8 mouse cellular contexts compared by ENCODE assay signal in the genomic region with DNA sequence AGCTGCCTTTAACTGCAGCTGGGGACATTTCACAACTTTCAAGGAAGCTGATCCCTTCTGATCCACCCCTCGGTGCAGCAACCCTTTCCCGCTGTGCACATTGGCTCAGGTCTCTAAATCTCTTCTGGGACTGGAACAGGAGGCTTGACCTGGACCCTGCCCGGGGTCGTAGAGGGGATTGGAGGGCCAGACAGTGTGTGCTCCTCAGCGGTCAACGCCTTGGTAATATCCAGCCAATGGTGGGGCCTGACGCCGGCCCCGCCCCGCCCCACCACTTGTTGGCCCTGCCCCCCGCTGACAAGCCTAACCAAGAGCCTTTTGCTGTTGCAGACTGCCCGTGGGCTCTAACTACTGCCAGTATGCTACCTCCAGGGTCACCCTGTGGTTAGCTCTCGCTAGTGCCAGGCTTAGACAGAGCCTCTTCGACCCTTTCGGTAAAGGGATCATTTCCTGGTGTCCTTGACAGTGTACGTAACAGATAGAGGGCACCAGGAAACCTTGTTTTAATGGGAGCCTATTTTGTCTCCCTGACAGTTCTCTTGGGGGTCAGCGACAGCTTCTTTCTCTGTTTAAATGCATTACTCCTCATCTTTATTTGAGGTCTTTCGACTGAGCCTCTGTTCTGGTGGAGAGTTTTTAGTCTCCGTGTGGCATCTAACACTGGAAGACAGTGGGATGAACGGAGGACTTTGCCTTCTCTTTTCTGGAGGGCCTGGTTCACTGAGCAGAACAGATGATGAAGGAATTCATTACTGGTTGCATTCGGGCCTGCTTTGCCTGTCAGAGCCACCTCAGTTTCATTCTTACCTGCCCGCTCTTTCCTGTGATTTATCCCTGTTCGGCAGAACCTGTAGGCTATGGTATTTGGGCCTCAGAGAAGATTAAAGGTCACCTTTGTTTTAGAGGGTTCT. TPM values are rescaled to one million over a fixed set of nuclear protein-coding genes. Genes with fewer than 3 reads are reported as not detected.
A peak's percentile ranks its signal among the peaks of the same experiment; 100 is the strongest.
DNase-seq lines count a peak whose midpoint lies in the region; ATAC-seq lines count a peak whose summit lies in the region.

No protein-coding gene starts in this region.

- no peaks in the 10 kb centered on the region for H3K36me3 ChIP-seq in hindbrain, embryonic 16.5 days (ENCODE audit: control insufficient read depth, insufficient read depth, low read length)
- H3K36me3 ChIP-seq in liver, embryonic 11.5 days (ENCODE audit: control insufficient read depth, insufficient read depth, low read length) = peaks cover 35% of the 10 kb centered on the region
- H3K36me3 ChIP-seq in neural tube, embryonic 12.5 days = no peaks in the 10 kb centered on the region

- peak; percentile 75 to 86 for DNase-seq in adrenal gland, postnatal 36 days
- peak; percentile 86 for DNase-seq in gastrocnemius, postnatal 14 days
- peak; percentile 61 for DNase-seq in liver, embryonic 11.5 days (ENCODE audit: low spot score)
- no peak for DNase-seq in right cerebral cortex, postnatal 14 days
- no peak for DNase-seq in frontal cortex, postnatal 14 days (ENCODE audit: low spot score in 2 of 2)
- no peak for DNase-seq in layer of hippocampus, postnatal 14 days (ENCODE audit: low spot score in 2 of 2)

- intact Hi-C loops in gastrocnemius, postnatal 14 days (cut with DNase I; ENCODE audit: low total_unique reads) = loop anchor here (2.0 kb wide), 1 partner anchor 17 kb away; no protein-coding TSS in a partner anchor

- H3K27ac ChIP-seq in hindbrain, embryonic 16.5 days (ENCODE audit: low read depth, low read length) = no peak overlapping the region
- H3K27ac ChIP-seq in liver, embryonic 11.5 days (ENCODE audit: low read depth, low read length) = 0 out of 2 replicates have a peak overlapping the region, but pooled peaks have one; percentile 64
- no peak overlapping the region for H3K27ac ChIP-seq in neural tube, embryonic 12.5 days

- no peaks in the 10 kb centered on the region for H3K9me3 ChIP-seq in hindbrain, embryonic 16.5 days (ENCODE audit: control insufficient read depth, low read length)
- H3K9me3 ChIP-seq in liver, embryonic 11.5 days (ENCODE audit: control insufficient read depth, low read length) = no peaks in the 10 kb centered on the region
- no peaks in the 10 kb centered on the region for H3K9me3 ChIP-seq in neural tube, embryonic 12.5 days

- peak; percentile 64 for ATAC-seq in hindbrain, embryonic 16.5 days
- peak; percentile 77 for ATAC-seq in liver, embryonic 11.5 days (replicated peaks; ENCODE audit: low FRiP score)
- peak; percentile 48; the same call in 1 of the 2 replicates for ATAC-seq in neural tube, embryonic 12.5 days (ENCODE audit: low FRiP score, low read depth)

- no peaks in the 10 kb centered on the region for H3K27me3 ChIP-seq in hindbrain, embryonic 16.5 days (replicated peaks; ENCODE audit: control insufficient read depth, insufficient read depth, low read length)
- H3K27me3 ChIP-seq in liver, embryonic 11.5 days (replicated peaks; ENCODE audit: control insufficient read depth, insufficient read depth, low read length) = no peaks in the 10 kb centered on the region
- H3K27me3 ChIP-seq in neural tube, embryonic 12.5 days (replicated peaks) = no peaks in the 10 kb centered on the region

- no peak overlapping the region for H3K4me3 ChIP-seq in hindbrain, embryonic 16.5 days (ENCODE audit: low read length)
- H3K4me3 ChIP-seq in liver, embryonic 11.5 days (ENCODE audit: low read depth, low read length) = no peak overlapping the region
- H3K4me3 ChIP-seq in neural tube, embryonic 12.5 days = no peak overlapping the region

- WGBS in hindbrain, embryonic 16.5 days = 33% methylated on average over 22 of the region's 23 CpGs
- 47% methylated on average over 23 of the region's 23 CpGs for WGBS in liver, embryonic 11.5 days
- WGBS in neural tube, embryonic 12.5 days = 29% methylated on average over 23 of the region's 23 CpGs

- H3K4me2 ChIP-seq in hindbrain, embryonic 16.5 days (ENCODE audit: low read length) = peak overlapping the region; percentile 25
- no peak overlapping the region for H3K4me2 ChIP-seq in liver, embryonic 11.5 days
- peak overlapping the region; percentile 36 for H3K4me2 ChIP-seq in neural tube, embryonic 12.5 days (replicated peaks)

- H3K9ac ChIP-seq in hindbrain, embryonic 16.5 days (ENCODE audit: low read depth, low read length) = no peak overlapping the region
- H3K9ac ChIP-seq in liver, embryonic 11.5 days (ENCODE audit: low read depth, low read length) = 0 out of 2 replicates have a peak overlapping the region, but pooled peaks have one; percentile 5
- no peak overlapping the region for H3K9ac ChIP-seq in neural tube, embryonic 12.5 days

- peaks cover 2% of the 10 kb centered on the region; the same call in 1 of the 2 replicates for H3K4me1 ChIP-seq in hindbrain, embryonic 16.5 days (ENCODE audit: control insufficient read depth, insufficient read depth, low read depth, low read length)
- peaks cover 2% of the 10 kb centered on the region; the same call in 1 of the 2 replicates for H3K4me1 ChIP-seq in liver, embryonic 11.5 days (replicated peaks; ENCODE audit: control insufficient read depth, insufficient read depth, low read length)
- H3K4me1 ChIP-seq in neural tube, embryonic 12.5 days = peaks cover 7% of the 10 kb centered on the region; the same call in 1 of the 2 replicates

RNA-seq across cellular contexts. Expression of a gene that starts 12.7 kb away (rescaled TPM):
- total RNA-seq in adrenal gland, postnatal 36 days (2021) = 1 to 10 TPM; 6.6 to 7.5 TPM
- total RNA-seq in gastrocnemius, postnatal 14 days (2021) = 10 to 100 TPM in 1 of 2 experiments, 1 to 10 TPM in 1; 6.2 to 16.1 TPM
- 1.5 and 1.6 TPM in 2 replicates for polyA plus RNA-seq in hindbrain, embryonic 16.5 days (2015; fragmentation: Nextera tagmentation; extraction: Ambion mirVana)
- polyA plus RNA-seq in liver, embryonic 11.5 days (2014; fragmentation: Nextera tagmentation; extraction: Ambion mirVana) = 83.2 and 101 TPM in 2 replicates
- 8.4 and 10.2 TPM in 2 replicates for polyA plus RNA-seq in neural tube, embryonic 12.5 days (2016; fragmentation: Nextera tagmentation; extraction: Ambion mirVana)
- under 1 TPM; 0.33 to 0.37 TPM for total RNA-seq in layer of hippocampus, postnatal 14 days (2021)

RNA-seq across cellular contexts. Expression of a gene that starts 24.6 kb away (rescaled TPM):
- 10 to 100 TPM; 46.2 to 51.4 TPM for total RNA-seq in adrenal gland, postnatal 36 days (2021)
- total RNA-seq in gastrocnemius, postnatal 14 days (2021) = 10 to 100 TPM; 45.7 to 46.0 TPM
- 76.5 and 83.2 TPM in 2 replicates for polyA plus RNA-seq in hindbrain, embryonic 16.5 days (2015; fragmentation: Nextera tagmentation; extraction: Ambion mirVana)
- polyA plus RNA-seq in liver, embryonic 11.5 days (2014; fragmentation: Nextera tagmentation; extraction: Ambion mirVana) = 84.3 and 84.5 TPM in 2 replicates
- 37.6 and 39.4 TPM in 2 replicates for polyA plus RNA-seq in neural tube, embryonic 12.5 days (2016; fragmentation: Nextera tagmentation; extraction: Ambion mirVana)
- total RNA-seq in layer of hippocampus, postnatal 14 days (2021) = 10 to 100 TPM; 59.1 to 59.8 TPM

RNA-seq across cellular contexts. Expression of a gene that starts 28.9 kb away (rescaled TPM):
- total RNA-seq in adrenal gland, postnatal 36 days (2021) = not detected
- 100 to 1,000 TPM in 1 of 2 experiments, 10 to 100 TPM in 1; 95.9 to 120 TPM for total RNA-seq in gastrocnemius, postnatal 14 days (2021)
- not detected in 2 replicates for polyA plus RNA-seq in hindbrain, embryonic 16.5 days (2015; fragmentation: Nextera tagmentation; extraction: Ambion mirVana)
- 0.25 TPM in 1 of 2 replicates, not detected in the other for polyA plus RNA-seq in liver, embryonic 11.5 days (2014; fragmentation: Nextera tagmentation; extraction: Ambion mirVana)
- not detected in 2 replicates for polyA plus RNA-seq in neural tube, embryonic 12.5 days (2016; fragmentation: Nextera tagmentation; extraction: Ambion mirVana)
- total RNA-seq in layer of hippocampus, postnatal 14 days (2021) = not detected

RNA-seq across cellular contexts. Expression of a gene that starts 35.1 kb away (rescaled TPM):
- 1 to 10 TPM in 1 of 2 experiments, under 1 TPM in 1; 0.79 to 2.4 TPM for total RNA-seq in adrenal gland, postnatal 36 days (2021)
- under 1 TPM; 0.55 to 0.64 TPM for total RNA-seq in gastrocnemius, postnatal 14 days (2021)
- polyA plus RNA-seq in hindbrain, embryonic 16.5 days (2015; fragmentation: Nextera tagmentation; extraction: Ambion mirVana) = 3.0 and 4.5 TPM in 2 replicates
- polyA plus RNA-seq in liver, embryonic 11.5 days (2014; fragmentation: Nextera tagmentation; extraction: Ambion mirVana) = 0.66 and 1.2 TPM in 2 replicates
- polyA plus RNA-seq in neural tube, embryonic 12.5 days (2016; fragmentation: Nextera tagmentation; extraction: Ambion mirVana) = 9.5 and 14.7 TPM in 2 replicates
- 10 to 100 TPM; 92.5 to 99.2 TPM for total RNA-seq in layer of hippocampus, postnatal 14 days (2021)

RNA-seq across cellular contexts. Expression of a gene that starts 52.8 kb away (rescaled TPM):
- 10 to 100 TPM; 17.1 to 23.1 TPM for total RNA-seq in adrenal gland, postnatal 36 days (2021)
- 1 to 10 TPM; 6.1 to 7.0 TPM for total RNA-seq in gastrocnemius, postnatal 14 days (2021)
- polyA plus RNA-seq in hindbrain, embryonic 16.5 days (2015; fragmentation: Nextera tagmentation; extraction: Ambion mirVana) = 26.1 and 27.8 TPM in 2 replicates
- 112 and 114 TPM in 2 replicates for polyA plus RNA-seq in liver, embryonic 11.5 days (2014; fragmentation: Nextera tagmentation; extraction: Ambion mirVana)
- 22.8 and 23.2 TPM in 2 replicates for polyA plus RNA-seq in neural tube, embryonic 12.5 days (2016; fragmentation: Nextera tagmentation; extraction: Ambion mirVana)
- 1 to 10 TPM; 4.1 to 4.5 TPM for total RNA-seq in layer of hippocampus, postnatal 14 days (2021)

Comparison
In these comparisons a context has a peak if more than half of its experiments do, and no peak if none do; other contexts are left out.
1. DNase-seq: peak in adrenal gland, postnatal 36 days (2 of 2), gastrocnemius, postnatal 14 days (single experiment) and liver, embryonic 11.5 days (single experiment); none in right cerebral cortex, postnatal 14 days (single experiment), frontal cortex, postnatal 14 days (0 of 2) and layer of hippocampus, postnatal 14 days (0 of 2).
2. RNA of a gene that starts 12.7 kb away (total RNA-seq): 6.2 to 16.1 TPM in gastrocnemius, postnatal 14 days and 6.6 to 7.5 TPM in adrenal gland, postnatal 36 days; 0.33 to 0.37 TPM in layer of hippocampus, postnatal 14 days; every median in the first group is over 4 times any median in the second.
3. RNA of a gene that starts 28.9 kb away (total RNA-seq): 95.9 to 120 TPM in gastrocnemius, postnatal 14 days; not detected in adrenal gland, postnatal 36 days and not detected in layer of hippocampus, postnatal 14 days; every median in the first group is over 10 times any median in the second.
4. Peak in every context shown above with its lines, with median percentiles within 50 percentile points of each other: ATAC-seq.